Mouse (Mus musculus): ENCODE results near the gene Ppp1r14d.

The Ppp1r14d gene

DNA sequence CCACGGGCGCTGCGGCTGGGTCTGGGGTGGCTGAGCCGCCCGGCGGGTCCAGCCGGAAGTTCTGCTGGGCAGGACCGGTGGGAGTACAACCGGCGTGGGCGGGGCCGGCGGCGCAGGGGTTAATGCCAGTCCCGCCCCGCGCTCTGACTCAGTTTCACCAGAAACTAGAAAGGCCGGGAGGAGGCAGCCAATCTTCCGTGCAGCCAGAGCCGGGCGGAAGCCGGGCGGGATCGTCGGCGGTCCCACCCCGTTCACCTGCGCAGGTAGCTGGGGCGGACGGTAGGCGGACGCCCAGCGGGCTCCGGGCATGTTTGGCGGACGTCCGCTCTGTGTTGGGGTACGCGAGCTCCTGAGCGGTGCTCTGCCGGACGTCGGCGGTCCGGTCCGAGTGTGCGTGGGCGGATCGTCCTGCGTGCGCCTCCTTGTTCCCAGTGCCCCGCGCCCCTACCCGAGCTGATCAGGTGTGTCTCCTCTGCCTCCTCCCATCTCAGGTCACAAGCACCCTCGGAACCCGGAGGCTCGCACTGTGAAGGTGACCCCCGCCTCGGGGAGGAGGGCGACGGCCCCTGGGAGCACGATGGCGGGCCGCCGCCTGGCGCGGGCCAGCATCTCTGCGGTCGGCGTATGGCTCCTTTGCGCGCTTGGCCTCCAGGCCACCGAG lies 7.6 kb upstream of the Ppp1r14d start, which contains the start of gene Spint1:
Spint1 (plus strand) TSS at position 153 of the 661 bp plus-strand sequence.
- peak; percentile 73 for DNase-seq (ENCODE audit: low spot score)

- no peak for DNase-seq (ENCODE audit: low spot score)
These were observed 7.0 kb upstream of the Ppp1r14d start for GRCm38 (mm10) chr2:119236682-119237209.

- no peak for DNase-seq (ENCODE audit: low spot score)
These were observed 20.6 kb downstream of the Ppp1r14d start for GRCm38 (mm10) chr2:119209176-119209507.

- peak; percentile 84 for DNase-seq (ENCODE audit: low spot score)
These were observed 21.1 kb downstream of the Ppp1r14d start, which contains the start of the genes Zfyve19 and Dnajc17 for GRCm38 (mm10) chr2:119208344-119209175. TSS of gene Zfyve19 (plus strand) at chr2:119208617. TSS of gene Dnajc17 (minus strand) at chr2:119208795.

DNA sequence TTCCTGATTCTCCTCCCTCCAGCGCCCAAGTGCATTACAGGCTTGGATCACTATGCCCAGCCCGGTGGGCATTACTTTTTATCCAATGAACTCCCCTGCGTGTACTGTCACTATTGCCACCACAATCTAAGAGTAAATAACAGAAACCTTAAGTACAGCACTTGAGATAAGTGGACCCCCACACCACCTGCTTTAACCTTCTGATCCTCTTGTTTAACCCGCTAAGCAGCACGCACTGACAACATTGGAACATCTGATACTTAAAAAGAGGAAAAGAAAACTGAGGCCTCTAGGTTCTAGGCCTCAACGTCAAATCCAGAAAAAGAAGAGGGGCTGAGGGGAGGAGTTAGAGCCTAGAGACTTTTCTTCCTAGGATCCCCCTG lies 21.8 kb downstream of the Ppp1r14d start:
- no peak for DNase-seq (ENCODE audit: low spot score)

GRCm38 (mm10) chr2:119203871-119204460 lies 25.7 kb downstream of the Ppp1r14d start:
- no peak for DNase-seq (ENCODE audit: low spot score)

- DNase-seq (ENCODE audit: low spot score), result no peak
These were observed 26.7 kb downstream of the Ppp1r14d start for GRCm38 (mm10) chr2:119202914-119203453.

- no peak for DNase-seq (ENCODE audit: low spot score)
These were observed 30.8 kb downstream of the Ppp1r14d start for GRCm38 (mm10) chr2:119198934-119199333.

- DNase-seq (ENCODE audit: low spot score), result no peak
These were observed 31.7 kb downstream of the Ppp1r14d start for GRCm38 (mm10) chr2:119198049-119198448.

- no peak for DNase-seq (ENCODE audit: low spot score)
These were observed 32.2 kb downstream of the Ppp1r14d start for GRCm38 (mm10) chr2:119197493-119197892.

- no peak for DNase-seq (ENCODE audit: low spot score)
These were observed 33.2 kb downstream of the Ppp1r14d start for GRCm38 (mm10) chr2:119196316-119197108.

- DNase-seq (ENCODE audit: low spot score), result no peak
These were observed 35.6 kb downstream of the Ppp1r14d start for GRCm38 (mm10) chr2:119194140-119194539.

DNA sequence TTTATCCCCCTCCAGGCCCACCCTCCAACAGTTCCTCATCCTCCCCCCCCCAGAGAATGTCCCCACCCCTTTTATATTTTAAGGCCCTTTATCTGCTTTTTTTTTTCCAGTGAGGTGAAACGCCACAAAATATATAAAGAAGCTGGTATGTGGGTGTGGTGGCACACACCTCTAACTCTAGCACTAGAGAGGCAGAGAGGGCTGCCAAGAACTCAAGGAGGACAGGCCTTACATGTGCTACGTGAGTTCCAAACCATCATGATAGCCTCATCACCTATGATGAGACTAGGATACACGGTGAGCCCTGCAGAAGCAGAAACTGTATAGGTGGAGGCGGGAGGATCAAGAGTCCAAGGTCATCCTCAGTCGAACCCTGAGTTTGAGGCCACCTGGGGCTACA lies 38.7 kb downstream of the Ppp1r14d start:
- DNase-seq (ENCODE audit: low spot score), result no peak

DNA sequence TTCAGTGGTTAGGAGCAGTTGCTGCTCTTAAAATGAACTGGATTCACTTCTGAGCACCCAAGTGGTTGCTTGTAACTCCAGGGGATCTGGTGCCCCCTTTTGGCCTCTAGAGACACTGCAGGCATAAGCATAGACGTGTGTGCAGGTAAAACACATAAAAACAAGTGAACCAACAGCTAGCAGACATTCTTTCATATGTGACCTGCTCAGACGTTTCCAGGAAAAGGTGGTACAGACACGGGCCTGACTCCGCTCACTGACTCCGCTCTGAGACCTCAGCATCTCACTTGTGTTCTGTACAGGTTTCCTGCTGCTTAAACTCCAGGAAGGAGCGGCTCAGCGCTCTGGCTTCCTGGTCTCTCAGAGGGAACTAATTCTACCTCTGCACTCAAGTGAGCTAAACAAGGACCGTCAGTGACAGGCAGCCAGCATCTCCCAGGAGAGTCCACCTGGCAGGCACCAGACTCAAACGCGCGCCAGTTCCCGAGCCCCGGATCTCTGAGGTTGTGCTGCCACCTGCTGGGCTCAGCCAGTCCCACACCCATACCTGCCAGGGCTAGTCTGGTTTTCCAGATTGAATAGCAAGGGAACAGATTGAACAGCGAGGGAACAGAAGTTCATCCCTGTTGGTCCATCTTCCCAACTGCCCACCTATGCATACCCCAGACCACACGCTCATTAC lies 40.5 kb downstream of the Ppp1r14d start:
- DNase-seq (ENCODE audit: low spot score), result peak; percentile 83

DNA sequence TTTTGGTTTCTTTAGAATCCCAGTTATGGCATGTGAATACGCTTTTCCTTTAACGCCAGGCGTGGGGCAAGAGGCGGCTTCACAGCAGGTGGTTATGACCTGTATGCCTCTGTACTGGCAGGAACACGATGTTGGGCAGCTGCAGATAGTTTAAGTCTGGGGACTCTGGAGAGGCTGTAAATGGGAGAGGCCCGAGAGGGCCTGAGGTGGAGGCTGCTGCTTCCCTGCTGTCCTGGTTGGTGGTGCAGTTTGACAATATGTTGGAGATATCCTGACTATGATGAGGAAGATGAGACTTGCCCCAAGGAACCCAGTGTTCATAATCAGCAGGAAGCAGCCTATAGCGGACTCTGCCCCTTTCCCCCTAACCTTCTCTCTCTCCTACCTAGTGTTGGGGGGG lies 46.8 kb downstream of the Ppp1r14d start:
- no peak for DNase-seq (ENCODE audit: low spot score)

- no peak for DNase-seq (ENCODE audit: low spot score)
These were observed 52.2 kb downstream of the Ppp1r14d start for GRCm38 (mm10) chr2:119177384-119177939.

- no peak for DNase-seq (ENCODE audit: low spot score)
These were observed 52.9 kb downstream of the Ppp1r14d start for GRCm38 (mm10) chr2:119176761-119177160.

GRCm38 (mm10) chr2:119175614-119176013 lies 54.1 kb downstream of the Ppp1r14d start:
- no peak for DNase-seq (ENCODE audit: low spot score)

- no peak for DNase-seq (ENCODE audit: low spot score)
These were observed 54.8 kb downstream of the Ppp1r14d start for GRCm38 (mm10) chr2:119174866-119175265.

GRCm38 (mm10) chr2:119173991-119174651 lies 55.6 kb downstream of the Ppp1r14d start, which contains the start of gene Gm14137:
TSS of gene Gm14137 (plus strand) at chr2:119174509.
- no peak for DNase-seq (ENCODE audit: low spot score)

Measured in urinary bladder, postnatal 25 days (tissue).